Mouse (Mus musculus): Measurements from ENCODE around the gene Upf2. TPM values are rescaled to one million over a fixed set of nuclear protein-coding genes. Genes with fewer than 3 reads are reported as not detected.
A peak's percentile ranks its signal among the peaks of the same experiment; 100 is the strongest.

Upf2 gene
- polyA plus RNA-seq, 1 experiment from 2014 or later = 5.2 TPM

- H3K27me3 ChIP-seq (replicated peaks; ENCODE audit: control insufficient read depth, insufficient read depth, low read length) = no peaks in the 10 kb centered on the region
- no peak overlapping the region for H3K27ac ChIP-seq (ENCODE audit: low read depth, low read length)
- no peaks in the 10 kb centered on the region for H3K9me3 ChIP-seq (ENCODE audit: control insufficient read depth)
- no peaks in the 10 kb centered on the region for H3K36me3 ChIP-seq (ENCODE audit: control insufficient read depth, insufficient read depth)
- TF ChIP-seq CTCF (IDR thresholded peaks at IDR 0.05; ENCODE audit: low read depth) = no peak
- H3K9ac ChIP-seq (ENCODE audit: low read depth, low read length) = no peak overlapping the region
- H3K4me3 ChIP-seq (ENCODE audit: low read depth, low read length) = no peak overlapping the region
- peaks cover 3% of the 10 kb centered on the region; the same call in 1 of the 2 replicates for H3K4me1 ChIP-seq (replicated peaks; ENCODE audit: control insufficient read depth, insufficient read depth, low read length)
- no peak for ATAC-seq
- H3K4me2 ChIP-seq (replicated peaks; ENCODE audit: low read depth) = no peak overlapping the region
- WGBS = 96% methylated on average over 5 of the region's 5 CpGs
Measured at GRCm38 (mm10) chr2:5927481-5927880, 23.8 kb upstream of the Upf2 start.

GRCm38 (mm10) chr2:5929793-5930192 lies 21.5 kb upstream of the Upf2 start:
- no peaks in the 10 kb centered on the region for H3K27me3 ChIP-seq (replicated peaks; ENCODE audit: control insufficient read depth, insufficient read depth, low read length)
- no peak overlapping the region for H3K4me3 ChIP-seq (ENCODE audit: low read depth, low read length)
- no peaks in the 10 kb centered on the region for H3K36me3 ChIP-seq (ENCODE audit: control insufficient read depth, insufficient read depth)
- H3K4me2 ChIP-seq (replicated peaks; ENCODE audit: low read depth) = no peak overlapping the region
- WGBS = 60% methylated on average over 5 of the region's 5 CpGs
- H3K9me3 ChIP-seq (ENCODE audit: control insufficient read depth) = no peaks in the 10 kb centered on the region
- TF ChIP-seq CTCF (IDR thresholded peaks at IDR 0.05; ENCODE audit: low read depth) = no peak
- 0 out of 2 replicates have a peak, but pooled peaks have one; percentile 47 for ATAC-seq
- peaks cover 3% of the 10 kb centered on the region; the same call in 1 of the 2 replicates for H3K4me1 ChIP-seq (replicated peaks; ENCODE audit: control insufficient read depth, insufficient read depth, low read length)
- no peak overlapping the region for H3K9ac ChIP-seq (ENCODE audit: low read depth, low read length)
- H3K27ac ChIP-seq (ENCODE audit: low read depth, low read length) = no peak overlapping the region

GRCm38 (mm10) chr2:5930291-5931054 lies 20.8 kb upstream of the Upf2 start:
- Histone ChIP-seq H3K27me3 (replicated peaks; ENCODE audit: control insufficient read depth, insufficient read depth, low read length) (no peaks in the 10 kb centered on the region), H3K4me2 (replicated peaks; ENCODE audit: low read depth) (no peak overlapping the region), H3K4me3 (ENCODE audit: low read depth, low read length) (no peak overlapping the region), H3K9me3 (ENCODE audit: control insufficient read depth) (no peaks in the 10 kb centered on the region), H3K27ac (ENCODE audit: low read depth, low read length) (no peak overlapping the region), H3K4me1 (replicated peaks; ENCODE audit: control insufficient read depth, insufficient read depth, low read length) (peaks cover 3% of the 10 kb centered on the region; the same call in 1 of the 2 replicates), H3K9ac (ENCODE audit: low read depth, low read length) (no peak overlapping the region), H3K36me3 (ENCODE audit: control insufficient read depth, insufficient read depth) (no peaks in the 10 kb centered on the region)
- 75% methylated on average over 18 of the region's 18 CpGs for WGBS
- TF ChIP-seq CTCF (IDR thresholded peaks at IDR 0.05; ENCODE audit: low read depth) = no peak
- no peak for ATAC-seq

- Histone ChIP-seq H3K9ac (ENCODE audit: low read depth, low read length) (no peak overlapping the region), H3K4me3 (ENCODE audit: low read depth, low read length) (no peak overlapping the region), H3K4me1 (replicated peaks; ENCODE audit: control insufficient read depth, insufficient read depth, low read length) (peaks cover 3% of the 10 kb centered on the region; the same call in 1 of the 2 replicates), H3K36me3 (ENCODE audit: control insufficient read depth, insufficient read depth) (no peaks in the 10 kb centered on the region), H3K9me3 (ENCODE audit: control insufficient read depth) (no peaks in the 10 kb centered on the region), H3K27ac (ENCODE audit: low read depth, low read length) (no peak overlapping the region), H3K27me3 (replicated peaks; ENCODE audit: control insufficient read depth, insufficient read depth, low read length) (no peaks in the 10 kb centered on the region), H3K4me2 (replicated peaks; ENCODE audit: low read depth) (no peak overlapping the region)
- no peak for TF ChIP-seq CTCF (IDR thresholded peaks at IDR 0.05; ENCODE audit: low read depth)
- ATAC-seq = no peak
- 94% methylated on average over 5 of the region's 5 CpGs for WGBS
Measured at GRCm38 (mm10) chr2:5931938-5932337, 19.3 kb upstream of the Upf2 start.

- H3K9ac ChIP-seq (ENCODE audit: low read depth, low read length) = no peak overlapping the region
- no peak for ATAC-seq
- H3K27me3 ChIP-seq (replicated peaks; ENCODE audit: control insufficient read depth, insufficient read depth, low read length) = no peaks in the 10 kb centered on the region
- 88% methylated on average over 3 of the region's 3 CpGs for WGBS
- TF ChIP-seq CTCF (IDR thresholded peaks at IDR 0.05; ENCODE audit: low read depth) = no peak
- peaks cover under 1% of the 10 kb centered on the region; the same call in 1 of the 2 replicates for H3K4me1 ChIP-seq (replicated peaks; ENCODE audit: control insufficient read depth, insufficient read depth, low read length)
- H3K27ac ChIP-seq (ENCODE audit: low read depth, low read length) = no peak overlapping the region
- H3K36me3 ChIP-seq (ENCODE audit: control insufficient read depth, insufficient read depth) = no peaks in the 10 kb centered on the region
- no peak overlapping the region for H3K4me3 ChIP-seq (ENCODE audit: low read depth, low read length)
- no peak overlapping the region for H3K4me2 ChIP-seq (replicated peaks; ENCODE audit: low read depth)
- no peaks in the 10 kb centered on the region for H3K9me3 ChIP-seq (ENCODE audit: control insufficient read depth)
Measured at GRCm38 (mm10) chr2:5934936-5935335, 16.3 kb upstream of the Upf2 start.

GRCm38 (mm10) chr2:5936068-5936467 lies 15.2 kb upstream of the Upf2 start:
- Histone ChIP-seq H3K4me1 (replicated peaks; ENCODE audit: control insufficient read depth, insufficient read depth, low read length) (no peaks in the 10 kb centered on the region), H3K27me3 (replicated peaks; ENCODE audit: control insufficient read depth, insufficient read depth, low read length) (no peaks in the 10 kb centered on the region), H3K4me3 (ENCODE audit: low read depth, low read length) (no peak overlapping the region), H3K36me3 (ENCODE audit: control insufficient read depth, insufficient read depth) (no peaks in the 10 kb centered on the region), H3K9me3 (ENCODE audit: control insufficient read depth) (no peaks in the 10 kb centered on the region), H3K27ac (ENCODE audit: low read depth, low read length) (no peak overlapping the region), H3K4me2 (replicated peaks; ENCODE audit: low read depth) (no peak overlapping the region), H3K9ac (ENCODE audit: low read depth, low read length) (no peak overlapping the region)
- TF ChIP-seq CTCF (IDR thresholded peaks at IDR 0.05; ENCODE audit: low read depth) = no peak
- ATAC-seq = no peak
- 64% methylated on average over 6 of the region's 6 CpGs for WGBS
